Mouse (Mus musculus): Measurements from ENCODE around the gene Ubxn1.

GRCm38 (mm10) chr19:8870838-8871237, 458 bp upstream of the Ubxn1 start:
- TF ChIP-seq CTCF (IDR thresholded peaks at IDR 0.05; ENCODE audit: low read depth) = no peak
- TF ChIP-seq EP300 (IDR thresholded peaks at IDR 0.05; ENCODE audit: low read depth) = no peak

All from liver, embryonic 14.5 days (tissue).